Mouse (Mus musculus): ENCODE measurements around the gene Cnot8.
"Not testable (repeated sequence)": the region's sequence is repeated elsewhere in the genome, so short reads cannot be mapped to it uniquely, and the experiment has no call there.

The Cnot8 gene

GRCm38 (mm10) chr11:58103697-58104306, at the start of gene Cnot8:
Gene Cnot8 (plus strand): TSS chr11:58104153.
- peak; percentile 98 for DNase-seq (ENCODE audit: low spot score in 2 of 2)

DNA sequence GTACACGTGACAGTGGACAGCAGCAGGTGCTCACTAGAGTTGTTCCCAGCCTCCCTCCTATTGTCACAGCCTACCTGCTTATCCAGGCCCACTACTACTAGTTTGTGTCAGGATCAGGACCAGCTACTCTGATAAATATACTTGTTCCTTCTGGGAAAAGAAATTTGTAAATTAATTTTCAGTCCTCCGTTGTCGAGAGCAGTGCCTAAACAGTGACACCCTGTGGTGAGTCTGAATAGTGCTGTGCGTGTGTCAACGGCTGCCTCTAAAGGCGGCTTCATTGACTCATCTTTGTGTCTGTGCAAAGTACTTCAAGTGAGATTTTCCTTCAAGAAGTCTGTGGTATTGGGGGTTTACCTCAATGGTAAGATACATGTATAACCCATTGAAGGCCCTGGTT, 46.5 kb upstream of the Cnot8 start:
- peak; percentile 24 to 58 for DNase-seq (ENCODE audit: low spot score in 2 of 2)

DNA sequence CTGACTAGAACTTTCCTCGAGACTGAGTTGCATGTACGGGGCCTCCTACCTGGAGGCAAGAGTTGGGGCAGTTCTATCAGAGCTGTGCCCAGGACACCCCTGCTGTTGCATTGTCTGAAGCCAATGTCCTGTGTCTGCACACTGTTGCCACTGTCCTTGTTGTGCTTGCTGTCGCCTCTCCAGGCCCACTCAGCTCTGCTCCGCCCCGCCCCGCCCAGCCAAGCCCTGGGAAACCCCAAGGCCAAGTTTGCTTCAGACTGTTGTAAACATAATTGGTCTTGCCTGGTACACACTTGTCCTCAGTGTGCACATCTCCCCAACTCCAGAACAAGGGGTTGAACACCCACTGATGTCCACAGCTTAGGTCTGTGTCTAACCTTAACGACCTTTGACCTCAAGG, 44.2 kb upstream of the Cnot8 start:
- DNase-seq (ENCODE audit: low spot score in 2 of 2) = not testable (repeated sequence)

DNA sequence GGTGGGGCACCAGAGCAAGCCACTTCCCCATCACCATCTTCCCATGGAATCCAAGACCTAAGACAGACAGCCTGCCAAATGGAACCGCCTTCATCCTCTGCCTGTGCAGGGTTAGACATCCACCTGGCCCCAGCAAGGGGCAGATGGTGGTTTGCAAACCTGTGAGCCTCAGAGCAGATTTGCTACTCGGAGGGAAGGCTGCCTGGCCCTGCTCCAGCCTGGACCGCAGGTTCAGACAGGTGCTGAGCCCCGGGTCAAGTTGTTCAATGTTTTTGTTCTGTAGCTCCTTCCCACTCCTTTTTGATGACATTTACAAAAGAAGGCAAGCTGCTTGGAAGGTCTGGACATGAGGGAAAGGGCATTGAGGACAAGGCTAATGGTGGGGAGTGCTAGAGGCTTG, 42.7 kb upstream of the Cnot8 start:
- DNase-seq (ENCODE audit: low spot score in 2 of 2) = not testable (repeated sequence)

- no peak for DNase-seq (ENCODE audit: low spot score in 2 of 2)
These were observed 41.4 kb upstream of the Cnot8 start for GRCm38 (mm10) chr11:58062586-58062985.

DNA sequence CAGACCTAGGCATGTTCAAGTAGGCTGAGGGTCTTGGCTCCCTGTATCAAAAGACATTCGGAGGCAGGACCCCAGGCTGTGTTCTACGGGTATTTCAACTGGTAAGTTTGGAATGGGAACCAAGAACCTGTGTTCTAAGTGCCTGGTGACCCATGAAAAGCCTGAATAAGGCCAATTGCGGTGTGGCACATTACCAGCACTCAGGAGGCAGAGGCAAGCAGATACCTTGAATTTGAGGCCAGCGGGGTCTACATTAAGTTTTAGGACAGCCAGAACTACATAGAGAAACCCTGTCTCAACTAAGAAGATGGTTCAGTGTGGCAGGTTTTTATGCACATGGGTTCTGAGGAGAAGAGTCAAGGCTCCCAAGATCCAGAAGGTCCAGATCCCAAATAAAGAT, 38.9 kb upstream of the Cnot8 start:
- no peak for DNase-seq (ENCODE audit: low spot score in 2 of 2)

GRCm38 (mm10) chr11:58072978-58073377, 31.0 kb upstream of the Cnot8 start:
- no peak for DNase-seq (ENCODE audit: low spot score in 2 of 2)

DNA sequence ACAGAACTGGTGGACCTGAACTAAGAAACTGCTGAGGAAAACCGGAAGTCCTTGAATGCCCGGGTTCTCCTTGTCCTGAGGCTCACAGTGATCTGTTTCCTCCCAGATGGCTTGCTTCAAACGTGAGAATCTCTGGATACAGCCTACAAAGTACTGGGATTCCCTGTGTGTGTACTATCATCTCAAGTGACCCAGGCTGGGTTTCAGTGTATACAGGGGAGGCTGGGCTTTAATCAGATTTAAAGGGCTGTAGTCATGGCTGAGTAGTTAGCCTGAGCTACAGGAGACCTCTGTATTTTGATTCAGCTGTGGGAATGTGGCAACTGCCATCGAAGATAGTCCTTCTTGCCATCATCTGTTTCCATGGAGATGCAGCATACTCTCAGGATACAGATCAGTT, 26.7 kb upstream of the Cnot8 start:
- DNase-seq (ENCODE audit: low spot score in 2 of 2) = no peak

- no peak for DNase-seq (ENCODE audit: low spot score in 2 of 2)
These were observed 22.2 kb upstream of the Cnot8 start for GRCm38 (mm10) chr11:58081716-58082115.

GRCm38 (mm10) chr11:58092541-58092940, 11.4 kb upstream of the Cnot8 start:
- DNase-seq (ENCODE audit: low spot score in 2 of 2) = no peak

DNA sequence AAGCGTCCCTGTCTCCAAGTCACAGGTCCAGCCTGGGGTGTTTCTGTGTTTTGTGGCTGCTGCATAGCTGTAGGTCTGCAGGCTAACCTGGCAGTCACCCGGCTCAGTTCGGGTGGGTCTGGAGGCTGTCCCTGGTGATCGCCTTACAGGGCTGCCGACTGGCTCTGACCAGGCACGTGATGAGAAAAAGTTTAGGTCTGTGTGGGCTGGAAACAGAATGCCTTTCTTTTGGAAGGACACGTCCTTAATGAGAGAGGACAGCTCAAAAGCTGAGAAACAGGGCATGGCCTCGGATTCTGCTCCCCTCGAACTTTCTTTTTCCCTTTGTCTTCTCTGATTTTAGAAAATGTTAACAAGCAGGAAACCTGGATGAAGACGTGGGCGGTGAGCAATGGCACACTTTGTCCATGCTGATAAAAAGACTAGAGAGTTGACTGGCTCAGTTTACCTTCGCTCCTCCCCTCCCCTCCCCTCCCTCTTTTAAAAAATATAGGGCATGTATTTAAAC, 10.9 kb upstream of the Cnot8 start, which contains the start of gene Gm12248:
Gene Gm12248 (minus strand): TSS at position 114 of the 508 bp plus-strand sequence.
- DNase-seq (ENCODE audit: low spot score in 2 of 2) = no peak

DNA sequence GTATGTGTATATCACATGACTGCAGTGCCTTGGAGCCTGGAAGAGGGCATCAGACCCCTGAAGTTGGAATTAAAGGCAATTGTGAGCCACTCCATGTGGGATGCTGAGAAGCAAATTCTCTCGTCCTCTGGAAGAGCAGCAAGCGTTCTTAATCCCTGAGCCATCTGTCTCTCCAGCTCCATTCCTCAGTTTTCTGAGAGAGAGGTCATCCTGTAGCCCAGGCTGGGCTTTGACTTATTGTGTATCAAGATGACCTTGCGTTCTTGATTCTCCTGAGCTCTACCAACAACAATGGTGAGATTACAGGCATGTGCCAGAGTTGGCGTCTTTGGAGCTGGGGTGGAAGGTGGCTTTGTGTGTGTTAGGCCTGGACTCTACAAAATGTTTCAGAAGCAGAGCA, 9.2 kb upstream of the Cnot8 start:
- DNase-seq (ENCODE audit: low spot score in 2 of 2) = no peak

DNA sequence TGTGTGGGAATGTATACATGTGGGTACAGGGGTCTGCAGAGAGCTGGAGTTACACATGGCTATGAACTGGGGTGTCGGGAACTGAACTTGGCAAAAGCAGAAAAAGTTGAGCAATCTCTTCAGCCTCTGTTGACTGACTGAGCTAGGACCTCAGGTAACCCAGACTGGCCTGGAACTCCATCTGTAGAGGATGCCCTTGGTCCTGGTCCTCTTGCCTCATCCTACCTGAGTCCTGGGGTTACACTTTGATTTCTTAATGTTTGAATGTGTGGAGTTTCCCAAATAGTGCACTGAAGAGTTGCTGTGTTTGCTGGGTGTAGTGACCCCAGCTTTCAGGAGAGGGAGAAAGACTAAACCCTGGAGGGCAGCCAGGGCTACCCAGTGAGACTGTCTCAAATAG, 8.4 kb upstream of the Cnot8 start:
- DNase-seq (ENCODE audit: low spot score in 2 of 2) = no peak

DNA sequence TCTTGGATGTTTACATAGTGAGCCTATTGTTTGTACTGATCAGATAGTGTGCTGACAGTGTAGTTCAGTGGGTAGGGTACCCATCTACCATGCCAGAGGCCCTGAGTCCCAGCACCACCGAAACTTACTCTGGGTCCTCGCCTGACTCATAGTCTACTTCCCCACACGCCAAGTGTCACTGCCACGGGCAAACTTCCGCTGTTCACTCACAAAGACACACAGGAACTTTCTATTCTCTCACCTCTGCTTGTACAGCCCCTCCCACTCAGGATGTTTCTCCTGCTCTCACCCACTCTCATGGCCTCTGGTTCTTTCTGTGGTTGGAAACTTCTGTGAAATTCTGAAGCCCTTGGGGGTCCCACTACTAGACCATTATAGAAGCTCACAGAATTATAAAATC, 7.8 kb upstream of the Cnot8 start:
- DNase-seq (ENCODE audit: low spot score in 2 of 2) = no peak

DNA sequence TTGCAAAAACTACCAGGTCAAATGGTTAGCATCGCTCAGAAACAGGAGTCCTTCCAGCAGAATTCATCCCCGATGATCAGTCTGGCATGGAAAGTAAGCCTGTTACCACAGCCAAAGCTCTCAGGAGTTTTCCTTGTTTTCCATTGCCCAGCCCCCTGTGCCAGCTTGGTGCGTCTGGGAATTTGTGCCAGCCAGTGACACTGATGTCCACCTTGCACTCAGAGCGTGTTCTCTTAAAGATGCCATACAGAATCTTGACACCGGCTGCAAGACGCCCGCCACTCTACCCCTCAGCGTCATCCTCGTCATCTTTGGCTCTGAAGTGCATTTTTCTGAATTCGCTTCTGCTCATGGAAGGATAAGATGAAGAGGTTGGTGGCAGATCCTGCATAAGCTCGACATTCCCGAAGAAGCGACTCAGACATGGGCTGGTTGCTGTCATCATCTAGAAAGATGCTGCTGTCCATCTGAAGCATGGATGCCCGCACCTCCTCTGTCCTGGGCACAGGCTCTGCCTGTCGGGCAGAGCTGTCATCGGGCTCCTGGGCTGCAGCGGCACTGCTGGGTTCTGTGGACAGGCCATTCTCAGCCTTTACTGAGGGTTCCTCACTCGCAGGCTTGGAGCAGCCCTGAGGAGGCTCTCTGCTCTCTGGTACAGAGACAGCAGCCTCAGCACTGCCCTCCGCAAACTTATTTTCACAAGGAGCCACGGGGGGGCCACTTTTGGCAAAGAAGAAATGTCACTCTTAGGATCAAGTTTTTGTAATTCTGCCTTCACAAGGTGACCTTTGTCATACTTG, 6.9 kb upstream of the Cnot8 start:
- DNase-seq (ENCODE audit: low spot score in 2 of 2) = no peak

GRCm38 (mm10) chr11:58097621-58098365, 6.2 kb upstream of the Cnot8 start:
- DNase-seq (ENCODE audit: low spot score in 2 of 2) = no peak

DNA sequence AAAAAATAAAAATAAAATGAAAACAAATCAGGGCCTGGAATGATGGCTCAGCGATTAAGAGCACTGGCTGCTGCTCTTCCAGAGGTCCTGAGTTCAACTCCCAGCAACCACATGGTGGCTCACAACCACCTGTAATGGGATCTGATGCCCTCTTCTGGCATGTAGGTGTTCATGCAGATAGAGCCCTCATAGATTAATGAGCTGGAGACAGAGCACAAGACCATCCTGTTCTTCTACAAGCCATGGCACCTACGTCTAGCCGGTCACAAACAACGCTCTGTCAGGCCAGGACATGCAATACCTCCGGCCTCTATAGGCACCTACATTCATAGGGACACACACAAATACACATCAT, 5.6 kb upstream of the Cnot8 start:
- not testable (repeated sequence) for DNase-seq (ENCODE audit: low spot score in 2 of 2)

DNA sequence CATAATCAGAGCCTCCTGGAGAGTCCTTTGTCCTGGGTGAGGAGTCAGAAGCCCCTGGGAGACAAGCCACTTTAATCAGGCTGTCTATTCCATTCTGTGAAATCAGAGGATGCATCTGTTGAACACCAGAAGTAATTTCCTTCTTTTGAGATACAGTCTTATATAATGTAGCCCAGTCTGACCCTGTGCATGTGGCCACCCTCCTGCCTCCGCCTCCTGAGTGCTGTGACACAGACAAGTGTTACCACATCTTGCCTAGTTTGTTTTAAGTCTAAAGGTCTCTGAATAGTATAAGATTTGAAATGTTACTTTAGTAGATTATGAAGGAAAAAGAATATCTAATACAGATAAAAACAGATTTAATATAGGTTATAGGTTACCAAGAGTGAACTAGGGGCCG, 3.9 kb upstream of the Cnot8 start:
- no peak for DNase-seq (ENCODE audit: low spot score in 2 of 2)

- no peak for DNase-seq (ENCODE audit: low spot score in 2 of 2)
These were observed 2.7 kb upstream of the Cnot8 start for GRCm38 (mm10) chr11:58101194-58101720.

- DNase-seq (ENCODE audit: low spot score in 2 of 2) = no peak
These were observed 1.8 kb upstream of the Cnot8 start for GRCm38 (mm10) chr11:58102146-58102545.

DNA sequence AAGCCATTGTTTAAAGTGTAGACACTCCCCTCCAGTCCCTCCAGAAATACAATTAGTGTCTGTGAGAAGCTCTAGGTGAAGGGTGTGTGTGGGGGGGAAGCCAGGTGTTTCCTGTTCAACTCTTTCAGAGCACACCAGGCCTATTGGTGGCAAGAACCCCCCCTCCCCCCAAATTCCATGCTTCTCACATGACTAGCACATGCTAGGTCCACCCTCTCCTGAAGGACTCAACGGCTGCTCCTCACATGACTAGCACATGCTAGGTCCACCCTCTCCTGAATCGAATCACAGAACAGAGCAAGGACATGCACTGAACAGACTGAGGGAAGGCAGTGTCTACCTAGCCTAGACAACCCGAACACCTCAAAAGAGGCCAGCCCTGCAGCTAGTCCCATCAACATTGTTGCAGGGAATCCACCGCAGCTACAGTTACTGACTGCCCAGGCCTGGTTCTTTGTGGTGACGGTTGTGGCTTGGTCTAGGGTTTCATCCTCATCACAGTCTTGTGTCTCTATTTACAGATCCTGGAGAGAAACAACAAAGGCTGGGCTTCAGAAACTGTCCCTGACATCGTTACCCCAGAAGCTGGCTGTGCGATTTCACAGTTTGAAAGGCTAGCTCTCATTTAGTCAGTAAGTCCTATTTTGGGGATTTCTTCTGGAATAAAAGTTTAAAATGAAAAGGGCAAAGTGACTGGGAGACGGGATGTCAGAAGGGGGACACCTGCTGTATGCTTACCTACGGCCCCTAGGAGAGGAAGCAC, 1.2 kb upstream of the Cnot8 start:
- no peak for DNase-seq (ENCODE audit: low spot score in 2 of 2)

DNA sequence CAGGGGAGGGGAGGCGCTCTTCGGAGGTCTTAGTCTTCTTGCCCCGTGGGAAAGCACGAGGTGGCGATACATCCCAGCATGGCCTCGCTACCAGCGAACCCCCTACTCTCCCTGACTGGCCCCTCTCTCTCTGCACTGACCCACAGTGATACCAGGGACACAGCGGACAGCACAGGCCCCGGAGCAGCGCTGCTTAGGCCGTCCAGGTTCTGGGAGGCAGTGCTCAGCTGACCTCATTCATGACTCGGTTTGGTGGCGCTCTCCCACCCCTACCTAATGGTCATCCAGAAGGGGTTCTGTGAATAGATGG, 654 bp upstream of the Cnot8 start:
- no peak for DNase-seq (ENCODE audit: low spot score in 2 of 2)

All from frontal cortex, postnatal 14 days (tissue).